In the genomic region with DNA sequence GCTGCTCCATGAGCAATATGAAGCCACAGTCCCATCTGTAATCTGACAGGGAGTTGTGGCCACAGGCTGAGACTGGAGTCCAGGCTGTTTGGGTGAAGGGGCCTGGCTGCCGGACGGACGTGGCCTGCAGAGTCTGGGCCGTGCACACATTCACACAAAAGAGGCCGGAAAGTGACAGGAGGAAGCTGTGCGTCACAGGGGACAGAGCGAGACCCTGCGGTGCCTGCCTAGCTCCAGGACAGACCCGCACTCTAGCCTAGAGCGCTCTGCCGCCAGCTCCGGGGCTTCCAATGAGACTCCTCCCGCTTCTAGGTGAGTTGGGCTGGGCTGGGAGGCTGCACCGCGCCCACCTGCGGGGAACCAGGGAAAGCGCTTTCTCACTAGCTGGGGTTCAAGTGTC, we compare ENCODE assay signal across 8 mouse cellular contexts. TPM values are rescaled to one million over a fixed set of nuclear protein-coding genes. Genes with fewer than 3 reads are reported as not detected.
DNase-seq lines count a peak whose midpoint lies in the region; ATAC-seq and TF ChIP-seq lines count a peak whose summit lies in the region.

A gene (plus strand): TSS at position 195 of the 400 bp plus-strand sequence.

- H3K36me3 ChIP-seq in hindbrain, postnatal 0 days (ENCODE audit: insufficient read depth, low read length), result no peaks in the 10 kb centered on the region
- no peaks in the 10 kb centered on the region for H3K36me3 ChIP-seq in limb, embryonic 10.5 days

- H3K4me3 ChIP-seq in hindbrain, postnatal 0 days (ENCODE audit: low read length), result peak within 1 kb of the TSS; percentile 18
- H3K4me3 ChIP-seq in limb, embryonic 10.5 days, result peak within 1 kb of the TSS; percentile 46

- peak within 1 kb of the TSS; percentile 54 for H3K4me2 ChIP-seq in hindbrain, postnatal 0 days (ENCODE audit: low read depth, low read length)

- 0 out of 2 replicates have a peak within 1 kb of the TSS, but pooled peaks have one; percentile 24 for H3K9ac ChIP-seq in hindbrain, postnatal 0 days (replicated peaks; ENCODE audit: low read length)

- H3K4me1 ChIP-seq in hindbrain, postnatal 0 days (ENCODE audit: insufficient read depth, low read length), result no peaks in the 10 kb centered on the region
- H3K4me1 ChIP-seq in limb, embryonic 10.5 days, result peaks cover 8% of the 10 kb centered on the region

- no peaks in the 10 kb centered on the region for H3K27me3 ChIP-seq in hindbrain, postnatal 0 days (ENCODE audit: insufficient read depth, low read length)
- no peaks in the 10 kb centered on the region for H3K27me3 ChIP-seq in limb, embryonic 10.5 days (ENCODE audit: low read depth, poor library complexity, severe bottlenecking)

- WGBS in hindbrain, postnatal 0 days, result 5% methylated on average over 17 of the region's 17 CpGs
- WGBS in limb, embryonic 10.5 days, result 6% methylated on average over 17 of the region's 17 CpGs

- peak; percentile 20 for DNase-seq in R1 (ENCODE audit: low read depth, low spot score)
- DNase-seq in gastrocnemius, postnatal 4 days (ENCODE audit: low spot score in 2 of 2), result peak; percentile 13 to 15
- DNase-seq in hindbrain, postnatal 0 days (ENCODE audit: low spot score), result no peak
- peak; percentile 52 for DNase-seq in limb, embryonic 10.5 days (ENCODE audit: low spot score)
- no peak for DNase-seq in B cell, adult 2 months
- no peak for DNase-seq in right cerebral cortex, postnatal 14 days

- ATAC-seq in common myeloid progenitor, adult 5-6 weeks (replicated peaks; ENCODE audit: low read depth, poor library complexity, severe bottlenecking), result peak; percentile 83
- ATAC-seq in hindbrain, postnatal 0 days, result peak; percentile 74
- ATAC-seq in megakaryocyte-erythroid progenitor cell, adult 5-6 weeks (replicated peaks; ENCODE audit: low FRiP score, low TSS enrichment, poor library complexity, severe bottlenecking), result peak; percentile 75

- no peak for TF ChIP-seq CTCF in hindbrain, postnatal 0 days (IDR thresholded peaks at IDR 0.05; ENCODE audit: low read depth)

- H3K9me3 ChIP-seq in hindbrain, postnatal 0 days (ENCODE audit: low read length), result no peaks in the 10 kb centered on the region
- H3K9me3 ChIP-seq in limb, embryonic 10.5 days (replicated peaks), result no peaks in the 10 kb centered on the region

- H3K27ac ChIP-seq in hindbrain, postnatal 0 days, result no peak within 1 kb of the TSS
- H3K27ac ChIP-seq in limb, embryonic 10.5 days, result peak within 1 kb of the TSS; percentile 72

RNA-seq across cellular contexts. Expression of the gene that starts here (rescaled TPM):
- total RNA-seq in common myeloid progenitor, adult 5-6 weeks (2017), result 395 and 418 TPM in 2 replicates
- total RNA-seq in gastrocnemius, postnatal 4 days (2021), result 10 to 100 TPM; 27.7 to 31.0 TPM
- total RNA-seq in hindbrain, postnatal 0 days (2014; rRNA removed), result 27.6 and 32.0 TPM in 2 replicates
- 9.9 and 12.7 TPM in 2 replicates for polyA plus RNA-seq in hindbrain, postnatal 0 days (2015; fragmentation: Nextera tagmentation; extraction: Ambion mirVana)
- 5.0 TPM in 2 replicates for polyA plus RNA-seq in limb, embryonic 10.5 days (2016; fragmentation: Nextera tagmentation; extraction: Ambion mirVana)
- 1.7 and 20.4 TPM in 2 replicates for total RNA-seq in megakaryocyte-erythroid progenitor cell, adult 5-6 weeks (2014; fragmentation: Nextera tagmentation)
- total RNA-seq in megakaryocyte-erythroid progenitor cell, adult 5-6 weeks (2017), result 11.9 and 83.0 TPM in 2 replicates

Comparison
In these comparisons a context has a peak if more than half of its experiments do, and no peak if none do; other contexts are left out.
1. DNase-seq: peak in R1 (single experiment), gastrocnemius, postnatal 4 days (2 of 2) and limb, embryonic 10.5 days (single experiment); none in hindbrain, postnatal 0 days (single experiment), B cell, adult 2 months (0 of 2) and right cerebral cortex, postnatal 14 days (single experiment).
2. Peak in every context shown above with its lines, with median percentiles within 50 percentile points of each other: ATAC-seq.